Mouse (Mus musculus): Measurements from ENCODE around the gene Acaa1b. TPM values are rescaled to one million over a fixed set of nuclear protein-coding genes. Genes with fewer than 3 reads are reported as not detected.

Gene Acaa1b
- polyA plus RNA-seq, 1 experiment from 2014 or later, result 1.6 TPM

DNA sequence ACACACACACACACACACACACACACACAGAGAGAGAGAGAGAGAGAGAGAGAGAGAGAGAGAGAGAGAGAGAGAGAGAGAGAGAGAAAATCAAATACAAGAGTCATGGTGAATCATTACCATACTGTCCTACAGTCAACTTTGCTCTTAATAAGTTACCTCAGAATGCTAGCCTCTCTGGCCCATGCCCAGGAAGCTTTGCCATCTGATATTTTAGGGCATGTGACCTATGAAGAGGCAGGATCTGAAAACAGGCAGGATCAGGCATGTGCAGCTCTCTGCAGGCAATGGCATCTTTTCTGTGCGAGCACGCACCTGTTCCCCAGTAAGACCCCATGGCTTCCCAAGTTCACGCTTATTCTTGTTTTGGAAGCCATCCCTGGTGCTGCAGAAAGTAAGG lies 3.8 kb upstream of the Acaa1b start:
- peaks cover 25% of the 10 kb centered on the region for H3K27me3 ChIP-seq (replicated peaks; ENCODE audit: low read depth, poor library complexity, severe bottlenecking)
- H3K4me3 ChIP-seq, result no peak overlapping the region
- WGBS, result 83% methylated on average over 3 of the region's 3 CpGs
- H3K27ac ChIP-seq (replicated peaks), result no peak overlapping the region
- H3K36me3 ChIP-seq (replicated peaks), result no peaks in the 10 kb centered on the region
- no peak for DNase-seq (ENCODE audit: low spot score)
- peaks cover 9% of the 10 kb centered on the region for H3K4me1 ChIP-seq
- no peaks in the 10 kb centered on the region for H3K9me3 ChIP-seq

DNA sequence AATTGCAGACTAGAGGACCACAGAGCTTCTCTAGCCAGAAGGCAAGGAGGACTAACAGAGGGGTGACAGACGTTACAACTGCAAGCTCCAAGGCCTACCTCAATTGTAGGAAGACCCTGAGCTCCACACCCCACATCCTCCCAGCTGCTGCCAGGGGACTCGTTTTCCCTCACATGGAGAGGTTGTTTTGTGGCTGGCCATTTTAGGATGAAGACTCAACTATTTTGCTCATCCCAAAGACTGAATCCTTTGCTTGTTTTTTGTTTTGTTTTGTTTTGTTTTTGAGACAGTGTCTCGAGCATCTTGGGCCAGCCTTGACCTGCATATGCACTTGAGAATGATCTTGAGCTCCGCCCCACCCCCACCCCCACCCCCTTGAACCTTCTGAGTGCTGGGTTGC lies 2.0 kb upstream of the Acaa1b start, which contains the start of gene Gm47289:
TSS of gene Gm47289 (plus strand) at position 301 of the 400 bp plus-strand sequence.
- H3K27ac ChIP-seq (replicated peaks), result no peak within 1 kb of the TSS
- H3K4me3 ChIP-seq, result no peak within 1 kb of the TSS
- H3K9me3 ChIP-seq, result no peaks in the 10 kb centered on the region
- WGBS, result 58% methylated on average over 4 of the region's 4 CpGs
- DNase-seq (ENCODE audit: low spot score), result no peak
- peaks cover 35% of the 10 kb centered on the region for H3K27me3 ChIP-seq (replicated peaks; ENCODE audit: low read depth, poor library complexity, severe bottlenecking)
- H3K36me3 ChIP-seq (replicated peaks), result no peaks in the 10 kb centered on the region
- H3K4me1 ChIP-seq, result peaks cover 9% of the 10 kb centered on the region

DNA sequence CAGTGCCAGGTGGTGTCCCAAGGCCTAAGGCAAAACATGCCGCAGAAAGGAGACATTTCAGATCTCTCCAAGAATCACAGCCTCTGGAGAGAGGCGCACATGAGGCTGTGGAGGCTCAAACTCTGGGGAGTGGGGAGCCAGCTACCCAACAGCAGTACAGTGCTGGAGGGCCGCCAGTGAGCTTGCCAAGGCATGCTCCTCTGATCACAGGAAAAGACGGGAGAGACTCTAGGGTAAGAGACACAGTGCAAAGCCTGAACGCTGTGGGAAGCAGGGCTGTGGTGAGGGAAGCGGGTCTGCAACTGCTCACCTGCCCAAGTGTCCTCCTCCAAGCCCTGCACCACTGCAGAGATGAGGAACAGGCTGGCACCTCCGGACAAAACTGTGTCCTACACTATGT lies 1.1 kb downstream of the Acaa1b start:
- WGBS, result 55% methylated on average over 7 of the region's 7 CpGs
- no peak for DNase-seq (ENCODE audit: low spot score)
- no peak overlapping the region for H3K27ac ChIP-seq (replicated peaks)
- no peak overlapping the region for H3K4me3 ChIP-seq
- H3K27me3 ChIP-seq (replicated peaks; ENCODE audit: low read depth, poor library complexity, severe bottlenecking), result peaks cover 35% of the 10 kb centered on the region
- no peaks in the 10 kb centered on the region for H3K9me3 ChIP-seq
- peaks cover 12% of the 10 kb centered on the region for H3K4me1 ChIP-seq
- H3K36me3 ChIP-seq (replicated peaks), result no peaks in the 10 kb centered on the region

DNA sequence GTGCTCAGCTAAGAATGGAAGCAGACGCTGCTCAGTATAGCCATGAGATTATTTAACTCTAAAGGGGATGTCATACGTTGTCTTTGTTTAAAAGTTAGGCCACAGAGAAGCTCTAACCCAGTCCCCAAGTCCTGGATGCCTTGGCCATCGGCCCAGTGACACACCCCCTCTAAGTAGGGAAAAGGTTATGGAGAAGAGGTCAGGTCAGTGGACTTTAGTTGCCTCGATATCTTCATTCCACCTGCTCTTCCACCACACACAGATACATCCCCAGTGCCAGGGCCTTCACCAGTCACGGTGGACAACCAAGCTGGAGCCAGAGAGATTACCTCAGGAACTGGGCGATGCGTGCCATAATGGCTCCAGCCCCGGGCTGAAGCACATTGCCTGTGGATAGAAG lies 1.5 kb downstream of the Acaa1b start:
- no peak overlapping the region for H3K4me3 ChIP-seq
- H3K36me3 ChIP-seq (replicated peaks), result no peaks in the 10 kb centered on the region
- no peak overlapping the region for H3K27ac ChIP-seq (replicated peaks)
- 85% methylated on average over 8 of the region's 8 CpGs for WGBS
- no peak for DNase-seq (ENCODE audit: low spot score)
- H3K27me3 ChIP-seq (replicated peaks; ENCODE audit: low read depth, poor library complexity, severe bottlenecking), result peaks cover 35% of the 10 kb centered on the region
- H3K4me1 ChIP-seq, result peaks cover 12% of the 10 kb centered on the region
- no peaks in the 10 kb centered on the region for H3K9me3 ChIP-seq

DNA sequence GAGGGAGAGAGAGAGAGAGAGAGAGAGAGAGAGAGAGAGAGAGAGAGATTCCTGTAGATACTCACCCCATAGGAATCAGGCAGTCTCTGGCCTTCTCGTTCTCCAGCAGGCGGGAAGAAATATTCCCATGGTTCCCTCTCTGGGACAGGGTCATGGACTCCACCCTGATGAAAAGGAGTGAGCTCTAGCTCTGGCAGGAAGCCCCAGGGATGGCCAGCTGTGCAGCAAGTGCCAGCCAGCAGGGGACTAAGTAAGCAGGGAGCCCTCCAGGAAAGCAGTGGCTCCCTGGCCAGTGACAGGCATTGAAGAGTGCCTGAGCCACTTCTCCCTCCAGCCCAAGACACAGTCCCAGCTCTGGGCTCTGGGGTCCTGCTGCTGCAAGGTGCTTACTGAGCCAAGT lies 5.1 kb downstream of the Acaa1b start:
- H3K4me3 ChIP-seq, result no peak overlapping the region
- H3K36me3 ChIP-seq (replicated peaks), result no peaks in the 10 kb centered on the region
- H3K4me1 ChIP-seq, result peaks cover 10% of the 10 kb centered on the region
- no peak for DNase-seq (ENCODE audit: low spot score)
- 56% methylated on average over 2 of the region's 2 CpGs for WGBS
- no peaks in the 10 kb centered on the region for H3K9me3 ChIP-seq
- H3K27ac ChIP-seq (replicated peaks), result no peak overlapping the region
- H3K27me3 ChIP-seq (replicated peaks; ENCODE audit: low read depth, poor library complexity, severe bottlenecking), result peaks cover 21% of the 10 kb centered on the region

DNA sequence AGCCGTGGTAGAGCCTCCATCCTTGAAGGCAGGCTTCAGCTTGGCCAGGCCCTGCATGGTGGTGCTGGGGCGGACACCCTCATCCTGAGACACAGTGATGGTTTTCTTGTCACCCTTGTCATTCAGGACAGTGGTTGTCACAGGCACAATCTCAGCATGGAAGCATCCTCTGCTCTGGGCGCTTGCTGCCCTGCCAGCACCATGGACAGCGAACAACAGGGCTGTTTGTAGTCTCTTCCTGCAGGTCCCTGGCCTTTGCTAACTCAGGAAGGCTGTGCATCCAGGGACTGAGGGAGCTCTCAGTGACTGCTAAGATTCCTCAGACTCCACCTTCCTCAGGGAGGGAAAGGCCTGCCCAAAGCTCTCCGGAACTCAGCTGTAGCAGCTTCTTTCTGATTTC lies 7.3 kb downstream of the Acaa1b start:
- no peaks in the 10 kb centered on the region; the same call in 1 of the 2 replicates for H3K27me3 ChIP-seq (replicated peaks; ENCODE audit: low read depth, poor library complexity, severe bottlenecking)
- no peak overlapping the region for H3K4me3 ChIP-seq
- WGBS, result 26% methylated on average over 5 of the region's 5 CpGs
- H3K4me1 ChIP-seq, result 0 out of 2 replicates have a peak, but pooled peaks cover 3% of the 10 kb centered on the region
- no peak overlapping the region for H3K27ac ChIP-seq (replicated peaks)
- H3K36me3 ChIP-seq (replicated peaks), result no peaks in the 10 kb centered on the region
- DNase-seq (ENCODE audit: low spot score), result peak; percentile 84
- H3K9me3 ChIP-seq, result no peaks in the 10 kb centered on the region

DNA sequence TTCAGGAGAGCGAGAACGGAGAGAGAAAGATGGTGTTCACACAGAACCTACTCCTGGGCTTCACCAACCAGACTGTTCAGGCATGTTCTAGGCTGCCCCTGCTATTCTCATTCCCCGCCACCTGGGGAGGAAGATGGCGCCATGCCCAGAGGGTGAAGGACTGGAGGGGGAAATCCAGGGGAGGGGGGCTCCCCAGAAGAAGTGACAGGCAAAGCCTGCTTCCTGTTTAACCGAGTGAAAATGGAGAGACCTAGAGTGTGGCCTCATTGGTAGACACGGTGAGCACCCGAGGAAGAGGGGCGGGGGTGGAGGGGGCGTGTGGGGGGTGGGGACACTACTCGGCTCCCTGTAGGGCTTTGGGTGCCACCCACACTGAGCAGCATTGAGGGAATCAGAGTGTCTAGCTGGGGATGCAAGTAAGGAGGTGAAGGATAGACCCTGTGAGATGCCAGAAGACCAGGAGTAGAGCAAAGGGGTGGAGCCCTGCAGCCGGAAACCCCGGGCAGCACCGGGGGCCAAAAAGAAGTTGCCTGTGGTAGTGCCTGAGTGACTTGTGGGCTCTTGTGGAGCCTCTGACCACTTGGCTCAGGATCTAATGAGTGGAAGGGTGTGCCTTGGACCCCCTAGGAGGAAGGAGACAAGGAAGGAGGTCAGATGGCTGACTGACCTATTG lies 10.7 kb downstream of the Acaa1b start:
- H3K9me3 ChIP-seq, result no peaks in the 10 kb centered on the region

DNA sequence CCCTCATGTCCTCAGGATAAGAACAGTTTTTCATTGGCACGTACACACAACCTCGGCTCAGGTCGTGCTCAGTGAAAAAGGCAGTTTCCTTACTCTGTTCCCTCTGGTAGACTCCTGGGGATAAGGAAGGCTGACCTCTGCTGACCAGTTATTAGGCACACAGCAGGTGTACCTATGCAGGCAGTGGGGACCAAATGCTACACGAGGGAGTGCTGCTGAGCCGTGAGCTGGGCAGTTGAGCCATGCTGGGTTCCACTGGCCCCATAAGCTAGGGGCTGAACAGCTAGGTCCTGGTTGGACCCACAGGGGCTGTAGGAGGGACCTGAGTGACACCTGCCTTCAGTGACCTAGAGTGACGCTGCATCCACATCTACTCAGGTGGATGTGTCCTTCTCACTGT lies 11.3 kb downstream of the Acaa1b start:
- Histone ChIP-seq H3K4me3 (no peak overlapping the region), H3K9me3 (no peaks in the 10 kb centered on the region), H3K27ac (replicated peaks) (no peak overlapping the region), H3K27me3 (replicated peaks; ENCODE audit: low read depth, poor library complexity, severe bottlenecking) (no peaks in the 10 kb centered on the region), H3K4me1 (no peaks in the 10 kb centered on the region), H3K36me3 (replicated peaks) (no peaks in the 10 kb centered on the region)
- WGBS, result 59% methylated on average over 6 of the region's 6 CpGs
- DNase-seq (ENCODE audit: low spot score), result no peak

More for the DNA sequence above, 10.7 kb downstream of the Acaa1b start:
- no peaks in the 10 kb centered on the region for H3K4me1 ChIP-seq
- no peak overlapping the region for H3K27ac ChIP-seq (replicated peaks)
- no peak for DNase-seq (ENCODE audit: low spot score)
- H3K27me3 ChIP-seq (replicated peaks; ENCODE audit: low read depth, poor library complexity, severe bottlenecking), result no peaks in the 10 kb centered on the region
- WGBS, result 76% methylated on average over 13 of the region's 13 CpGs
- H3K36me3 ChIP-seq (replicated peaks), result no peaks in the 10 kb centered on the region
- H3K4me3 ChIP-seq, result no peak overlapping the region

DNA sequence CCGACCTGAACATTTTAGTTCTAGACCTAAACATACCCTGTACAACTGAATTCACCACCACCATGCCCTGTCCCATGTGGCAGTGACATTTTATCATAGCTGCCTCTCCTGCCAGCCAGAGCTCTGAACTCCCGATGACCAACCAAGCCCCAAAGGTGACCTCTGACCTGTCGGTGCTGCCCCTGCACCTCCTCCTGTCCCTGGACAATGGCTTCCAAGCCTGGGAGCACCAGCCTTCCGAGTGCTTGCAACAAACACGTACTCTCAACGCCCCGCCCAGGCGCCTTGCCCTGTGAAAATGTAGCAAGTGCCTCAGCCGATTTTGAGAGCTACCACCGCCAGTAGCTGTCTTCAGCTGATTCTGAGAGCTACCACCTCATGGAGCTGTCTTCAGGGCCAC lies 11.8 kb downstream of the Acaa1b start:
- Histone ChIP-seq H3K27me3 (replicated peaks; ENCODE audit: low read depth, poor library complexity, severe bottlenecking) (no peaks in the 10 kb centered on the region), H3K4me1 (no peaks in the 10 kb centered on the region), H3K4me3 (no peak overlapping the region), H3K9me3 (no peaks in the 10 kb centered on the region), H3K36me3 (replicated peaks) (no peaks in the 10 kb centered on the region), H3K27ac (replicated peaks) (no peak overlapping the region)
- WGBS, result 50% methylated on average over 10 of the region's 10 CpGs
- DNase-seq (ENCODE audit: low spot score), result no peak

DNA sequence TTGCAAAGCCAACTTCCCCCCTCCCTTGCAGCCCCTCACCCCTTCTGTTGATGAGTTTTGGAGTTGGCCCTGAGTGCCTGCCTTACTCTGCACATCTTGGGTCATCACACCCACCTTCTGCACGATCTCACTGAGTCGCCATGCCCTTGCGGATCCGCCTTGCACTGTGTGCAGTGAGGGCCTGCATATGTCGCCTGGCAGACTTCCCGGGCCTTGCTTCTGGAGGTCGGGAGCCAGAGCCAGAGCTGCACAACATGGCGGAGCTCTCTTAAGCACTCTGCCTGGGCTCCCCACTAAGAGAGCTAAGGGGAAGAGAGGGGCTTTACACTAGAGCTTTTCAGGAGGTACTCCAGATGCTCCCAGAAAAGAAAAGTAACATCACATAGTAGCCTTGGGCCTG lies 12.2 kb downstream of the Acaa1b start:
- H3K36me3 ChIP-seq (replicated peaks), result no peaks in the 10 kb centered on the region
- no peak for DNase-seq (ENCODE audit: low spot score)
- H3K9me3 ChIP-seq, result no peaks in the 10 kb centered on the region
- no peak overlapping the region for H3K4me3 ChIP-seq
- no peaks in the 10 kb centered on the region for H3K4me1 ChIP-seq
- no peaks in the 10 kb centered on the region for H3K27me3 ChIP-seq (replicated peaks; ENCODE audit: low read depth, poor library complexity, severe bottlenecking)
- WGBS, result 86% methylated on average over 8 of the region's 8 CpGs
- no peak overlapping the region for H3K27ac ChIP-seq (replicated peaks)

DNA sequence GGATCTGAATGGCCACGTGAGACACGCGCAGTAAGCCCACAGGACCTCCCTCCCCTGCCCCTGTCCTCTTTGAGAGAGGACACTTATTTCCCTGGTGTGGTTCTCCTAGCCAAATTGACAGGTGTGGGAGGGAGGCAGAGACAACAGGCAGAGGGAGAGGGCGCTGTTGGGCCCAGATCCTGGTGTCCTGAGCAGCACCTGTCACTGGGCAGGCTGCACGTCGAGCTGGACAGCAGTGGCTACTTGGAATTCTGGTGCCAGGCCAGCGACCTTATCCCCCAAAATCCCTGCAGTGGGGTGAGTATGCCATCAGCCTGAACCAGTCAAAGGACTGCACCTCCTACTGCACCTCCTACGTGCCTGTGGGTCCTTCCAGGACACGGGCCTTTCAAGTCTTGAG lies 13.5 kb downstream of the Acaa1b start:
- 78% methylated on average over 9 of the region's 9 CpGs for WGBS
- Histone ChIP-seq H3K9me3 (no peaks in the 10 kb centered on the region), H3K4me1 (no peaks in the 10 kb centered on the region), H3K36me3 (replicated peaks) (no peaks in the 10 kb centered on the region), H3K4me3 (no peak overlapping the region), H3K27me3 (replicated peaks; ENCODE audit: low read depth, poor library complexity, severe bottlenecking) (no peaks in the 10 kb centered on the region), H3K27ac (replicated peaks) (no peak overlapping the region)
- no peak for DNase-seq (ENCODE audit: low spot score)

DNA sequence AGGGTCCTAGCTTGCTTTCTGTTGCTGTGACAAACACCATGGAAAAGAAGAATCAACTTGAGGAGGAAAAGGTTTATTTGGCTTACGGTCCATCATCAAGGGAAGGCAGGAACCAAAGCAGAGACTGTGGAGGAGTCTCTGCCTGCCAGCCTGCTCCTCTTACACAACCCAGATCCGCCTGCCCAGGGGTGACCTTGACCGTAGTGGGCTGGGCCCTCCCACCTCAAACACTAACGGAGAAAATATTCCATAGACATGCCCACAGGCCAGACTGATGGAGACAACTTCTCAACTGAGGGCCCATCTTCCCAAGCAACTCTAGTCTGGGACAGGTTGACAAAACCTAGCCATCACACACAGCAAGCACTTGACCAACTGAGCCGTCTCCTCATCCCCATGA lies 14.8 kb downstream of the Acaa1b start:
- no peaks in the 10 kb centered on the region for H3K9me3 ChIP-seq
- 0 out of 2 replicates have a peak, but pooled peaks cover 3% of the 10 kb centered on the region for H3K4me1 ChIP-seq
- no peak overlapping the region for H3K4me3 ChIP-seq
- no peaks in the 10 kb centered on the region for H3K27me3 ChIP-seq (replicated peaks; ENCODE audit: low read depth, poor library complexity, severe bottlenecking)
- no peak overlapping the region for H3K27ac ChIP-seq (replicated peaks)
- no peaks in the 10 kb centered on the region for H3K36me3 ChIP-seq (replicated peaks)
- 88% methylated on average over 5 of the region's 5 CpGs for WGBS
- DNase-seq (ENCODE audit: low spot score), result no peak

DNA sequence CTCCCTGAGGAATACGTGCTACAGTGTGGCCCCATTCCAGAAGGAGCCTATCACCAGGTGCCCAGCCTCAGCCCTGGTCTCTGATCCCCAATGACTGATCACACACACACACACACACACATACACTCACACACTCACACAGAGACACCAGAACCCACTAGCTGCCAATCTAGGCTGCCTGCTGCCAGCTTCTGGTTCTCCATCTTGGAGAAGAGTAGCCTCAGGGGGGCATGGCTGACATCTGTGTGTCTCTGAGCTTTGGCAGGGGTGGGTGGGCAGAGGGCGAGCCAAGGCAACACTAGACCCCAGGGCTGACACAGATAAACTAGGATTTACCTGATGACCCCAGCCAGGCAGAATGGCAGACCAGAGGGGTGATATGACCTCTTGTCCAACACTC lies 18.1 kb downstream of the Acaa1b start:
- Histone ChIP-seq H3K9me3 (no peaks in the 10 kb centered on the region), H3K27ac (replicated peaks) (no peak overlapping the region), H3K36me3 (replicated peaks) (no peaks in the 10 kb centered on the region), H3K4me1 (peaks cover 3% of the 10 kb centered on the region; the same call in 1 of the 2 replicates), H3K27me3 (replicated peaks; ENCODE audit: low read depth, poor library complexity, severe bottlenecking) (no peaks in the 10 kb centered on the region), H3K4me3 (no peak overlapping the region)
- no peak for DNase-seq (ENCODE audit: low spot score)
- 81% methylated on average over 2 of the region's 2 CpGs for WGBS

Measured in embryonic facial prominence, embryonic 10.5 days (tissue).